Mouse (Mus musculus) cerebellum, adult 2 months (tissue): ENCODE measurements around the gene Pvalb. TPM values are rescaled to one million over a fixed set of nuclear protein-coding genes. Genes with fewer than 3 reads are reported as not detected.
A peak's percentile ranks its signal among the peaks of the same experiment; 100 is the strongest.

Source experiments
- DNase-seq, 2 experiments: peaks; one replicate each; pipeline ENCODE4 v3.0.0; 2021
- H3K27ac ChIP-seq: fragments of 200-500 bp; 2 replicates; pipeline ENCODE4 v1.5.1; 2012; ENCODE audit warnings: low read length, control low read depth, inconsistent platforms; ENCODE audit not compliant: insufficient read depth
- H3K27me3 ChIP-seq: fragments of 200-500 bp; 2 replicates; pipeline ENCODE4 v1.6.1; 2012; ENCODE audit warnings: inconsistent platforms, mild to moderate bottlenecking, low read length, moderate library complexity; ENCODE audit not compliant: control insufficient read depth, insufficient read depth
- H3K4me1 ChIP-seq: fragments of 200-500 bp; 2 replicates; pipeline ENCODE4 v1.6.1; 2011; ENCODE audit warnings: low read length; ENCODE audit not compliant: control insufficient read depth, insufficient read depth
- H3K4me3 ChIP-seq: fragments of 200-500 bp; replicated peaks from 2 replicates; pipeline ENCODE3; 2011; ENCODE audit warnings: mild to moderate bottlenecking, low read depth, low read length, control low read depth; ENCODE audit not compliant: insufficient read depth
- CTCF ChIP-seq: fragments of 200-500 bp; IDR thresholded peaks from 2 replicates; pipeline ENCODE4 v1.5.1; 2011; ENCODE audit warnings: low read depth, mild to moderate bottlenecking, control low read depth, low read length, moderate library complexity, borderline replicate concordance; ENCODE audit not compliant: insufficient read depth
- POLR2A ChIP-seq: fragments of 200-500 bp; IDR thresholded peaks from 2 replicates; pipeline ENCODE4 v1.6.1; 2011; ENCODE audit warnings: low read length, control low read depth, borderline replicate concordance; ENCODE audit not compliant: insufficient read depth
- WGBS: fragments of 180-500 bp; shearing (Covaris S2); methylation state at CpG from one replicate; pipeline ENCODE4 v1.1.7; 2018; 5-methylcytosine and 5-hydroxymethylcytosine counted together
- polyA plus RNA-seq: library from polyadenylated mRNA; depleted of rRNA; stranded (reverse); fragments of >200 nt; gene quantifications from 2 replicates; pipeline ENCODE4 v1.2.3, GENCODE M21; 2012

Gene Pvalb
- polyA plus RNA-seq, 1 experiment: 1,013 TPM

DNA sequence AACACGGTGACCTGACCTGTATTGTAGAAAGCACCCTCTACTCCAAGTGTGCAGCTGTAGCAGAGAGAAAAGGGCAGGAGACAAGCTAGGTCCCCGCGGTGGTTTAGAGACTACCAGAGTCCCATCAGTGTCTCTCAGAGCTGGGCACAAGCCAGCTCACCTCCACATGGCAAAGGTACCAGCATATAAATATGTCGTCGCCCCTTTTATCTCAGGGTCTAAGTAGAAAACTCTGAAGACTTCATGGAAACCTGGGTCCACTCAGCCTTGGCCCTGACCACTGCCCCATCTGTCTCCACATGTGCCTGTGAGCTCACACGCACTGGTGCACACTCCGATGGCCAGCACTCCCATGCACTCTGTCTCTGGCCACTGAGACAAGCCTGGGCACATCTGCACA, 16.6 kb downstream of the Pvalb start:
- Histone ChIP-seq H3K27me3 (no peaks in the 10 kb centered on the region), H3K4me3 (no peak overlapping the region), H3K27ac (no peak overlapping the region), H3K4me1 (peaks cover 8% of the 10 kb centered on the region; the same call in 1 of the 2 replicates)
- TF ChIP-seq CTCF: no peak
- TF ChIP-seq POLR2A: no peak
- DNase-seq: no peak
- WGBS: 90% methylated on average over 7 of the region's 7 CpGs

DNA sequence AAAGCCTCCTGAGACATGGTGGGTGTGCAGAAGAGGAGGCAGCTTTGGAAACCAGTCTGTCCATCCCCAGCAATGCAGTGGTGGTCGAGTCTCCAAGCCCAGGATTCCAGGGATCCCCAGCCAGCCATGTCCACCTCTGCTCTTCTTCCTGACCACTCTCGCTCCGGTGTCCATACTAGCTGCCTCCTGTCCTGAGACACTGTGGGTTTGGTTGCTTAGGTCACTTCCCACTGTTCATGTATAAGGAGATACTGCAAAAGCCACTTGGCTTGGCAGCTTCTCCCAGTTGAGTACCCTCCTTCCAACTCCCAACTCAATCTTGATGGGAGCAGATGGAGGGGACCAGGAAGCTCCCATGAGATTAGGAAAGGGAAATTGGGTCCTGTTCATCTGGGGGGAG, 17.7 kb downstream of the Pvalb start:
- WGBS: 83% methylated on average over 3 of the region's 3 CpGs
- no peak for TF ChIP-seq CTCF
- no peak for TF ChIP-seq POLR2A
- no peaks in the 10 kb centered on the region for H3K4me1 ChIP-seq
- no peak overlapping the region for H3K27ac ChIP-seq
- DNase-seq: no peak
- H3K27me3 ChIP-seq: no peaks in the 10 kb centered on the region
- no peak overlapping the region for H3K4me3 ChIP-seq

GRCm38 (mm10) chr15:78186906-78187305, 19.3 kb downstream of the Pvalb start:
- 76% methylated on average over 5 of the region's 5 CpGs for WGBS
- Histone ChIP-seq H3K4me3 (no peak overlapping the region), H3K4me1 (peaks cover 3% of the 10 kb centered on the region; the same call in 1 of the 2 replicates), H3K27me3 (no peaks in the 10 kb centered on the region), H3K27ac (no peak overlapping the region)
- TF ChIP-seq CTCF (no peak), POLR2A (no peak)
- no peak for DNase-seq

DNA sequence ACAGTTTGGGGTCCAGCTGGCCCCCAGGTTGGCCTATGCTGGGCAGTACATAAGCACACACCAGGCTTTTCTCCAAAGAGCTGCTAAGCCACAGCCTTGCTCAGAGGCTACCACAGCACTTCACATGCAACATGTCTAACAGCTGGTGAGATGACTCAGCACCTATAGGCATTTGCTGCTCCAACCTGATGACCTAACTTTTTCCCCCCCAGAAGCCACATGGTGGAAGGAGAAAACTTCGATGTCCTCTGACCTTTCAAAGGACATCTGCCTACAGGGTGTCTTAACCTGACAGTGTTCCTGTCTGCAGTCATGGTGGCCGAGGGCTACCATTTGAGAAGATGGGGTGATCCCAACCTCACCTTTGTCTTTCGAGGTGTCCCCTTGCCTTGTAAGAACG, 20.6 kb downstream of the Pvalb start:
- TF ChIP-seq POLR2A: no peak
- no peak for TF ChIP-seq CTCF
- 96% methylated on average over 4 of the region's 4 CpGs for WGBS

DNA sequence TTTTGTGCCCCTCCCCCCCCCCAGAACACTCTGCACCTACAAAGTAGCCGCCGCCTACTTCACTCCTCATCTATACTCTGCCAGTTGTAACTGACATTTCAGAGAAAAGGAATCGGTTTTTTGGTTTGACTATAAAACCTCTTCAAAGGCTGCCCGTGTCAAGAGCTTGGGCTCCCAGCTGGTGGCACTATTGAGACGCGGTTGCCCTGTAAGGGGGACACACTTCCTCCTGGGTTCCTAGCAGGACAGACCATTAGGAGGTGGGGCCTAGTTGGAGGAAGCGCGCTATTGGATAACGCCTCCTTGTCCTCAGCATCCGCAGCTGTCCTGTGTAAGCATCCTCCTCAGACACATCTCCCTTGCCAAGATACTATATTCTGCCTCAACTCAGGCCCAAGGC, 21.3 kb downstream of the Pvalb start:
- 9% methylated on average over 10 of the region's 10 CpGs for WGBS
- no peaks in the 10 kb centered on the region for H3K27me3 ChIP-seq
- H3K4me1 ChIP-seq: peaks cover 4% of the 10 kb centered on the region; the same call in 1 of the 2 replicates
- no peak for TF ChIP-seq POLR2A
- peak; percentile 34; the same call in 1 of the 2 replicates for TF ChIP-seq CTCF
- no peak overlapping the region for H3K4me3 ChIP-seq
- H3K27ac ChIP-seq: no peak overlapping the region
- no peak for DNase-seq

More for the DNA sequence above, 20.6 kb downstream of the Pvalb start:
- DNase-seq: no peak
- H3K27ac ChIP-seq: no peak overlapping the region
- H3K4me1 ChIP-seq: peaks cover 4% of the 10 kb centered on the region; the same call in 1 of the 2 replicates
- no peak overlapping the region for H3K4me3 ChIP-seq
- H3K27me3 ChIP-seq: no peaks in the 10 kb centered on the region

GRCm38 (mm10) chr15:78181701-78182405, 24.3 kb downstream of the Pvalb start:
- DNase-seq: peak in 1 of 2 experiments; percentile 33
- 21% methylated on average over 8 of the region's 8 CpGs for WGBS
- H3K4me3 ChIP-seq: no peak overlapping the region

DNA sequence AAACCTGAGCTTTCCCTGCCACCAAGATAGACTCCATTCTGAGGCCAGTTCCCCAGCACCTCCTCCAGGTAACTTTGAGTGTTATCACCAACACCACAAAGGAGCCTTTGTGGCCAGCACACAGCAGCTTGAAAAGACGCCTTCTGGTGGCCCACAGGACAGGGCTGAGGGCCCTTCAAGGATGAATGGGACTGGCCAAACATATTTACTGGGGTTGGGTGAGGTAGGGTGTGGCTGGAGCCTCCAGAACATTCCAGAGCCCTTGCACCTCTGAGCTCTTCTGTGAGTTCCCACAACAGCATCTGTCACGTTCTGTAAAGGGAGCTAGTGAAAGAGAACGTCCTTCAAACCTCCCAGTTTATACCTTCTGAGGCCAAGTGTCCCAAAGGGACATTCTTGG, 26.4 kb downstream of the Pvalb start:
- no peak for DNase-seq
- no peaks in the 10 kb centered on the region for H3K27me3 ChIP-seq
- H3K4me3 ChIP-seq: no peak overlapping the region
- peaks cover 4% of the 10 kb centered on the region for H3K4me1 ChIP-seq
- WGBS: 79% methylated on average over 3 of the region's 3 CpGs
- H3K27ac ChIP-seq: no peak overlapping the region
- TF ChIP-seq CTCF (no peak), POLR2A (no peak)

More at GRCm38 (mm10) chr15:78181701-78182405, 24.3 kb downstream of the Pvalb start:
- Histone ChIP-seq H3K27ac (no peak overlapping the region), H3K27me3 (no peaks in the 10 kb centered on the region), H3K4me1 (peaks cover 4% of the 10 kb centered on the region; the same call in 1 of the 2 replicates)
- no peak for TF ChIP-seq POLR2A
- TF ChIP-seq CTCF: no peak

GRCm38 (mm10) chr15:78178397-78178796, 27.8 kb downstream of the Pvalb start:
- no peak overlapping the region for H3K27ac ChIP-seq
- TF ChIP-seq CTCF (peak; percentile 90), POLR2A (no peak)
- 6% methylated on average over 9 of the region's 9 CpGs for whole genome bisulfite sequencing

More at GRCm38 (mm10) chr15:78178397-78178796, 27.8 kb downstream of the Pvalb start:
- no peaks in the 10 kb centered on the region for H3K27me3 ChIP-seq
- H3K4me1 ChIP-seq: peaks cover 4% of the 10 kb centered on the region
- DNase-seq: peak; percentile 81 to 86
- H3K4me3 ChIP-seq: no peak overlapping the region
